Mouse (Mus musculus) layer of hippocampus, postnatal 36 days (tissue): ENCODE measurements around the gene Asb18. TPM values are rescaled to one million over a fixed set of nuclear protein-coding genes. Genes with fewer than 3 reads are reported as not detected.

ENCODE experiments used
- DNase-seq, 2 experiments: peaks; one replicate each; pipeline ENCODE4 v3.0.0; 2022
- total RNA-seq, 2 experiments: library from RNA; stranded (reverse); gene quantifications; 2 replicates each; pipeline ENCODE4 v1.2.3; 2021

The Asb18 gene
- total RNA-seq, 2 experiments from 2014 or later = 2.0 to 2.1 TPM

DNA sequence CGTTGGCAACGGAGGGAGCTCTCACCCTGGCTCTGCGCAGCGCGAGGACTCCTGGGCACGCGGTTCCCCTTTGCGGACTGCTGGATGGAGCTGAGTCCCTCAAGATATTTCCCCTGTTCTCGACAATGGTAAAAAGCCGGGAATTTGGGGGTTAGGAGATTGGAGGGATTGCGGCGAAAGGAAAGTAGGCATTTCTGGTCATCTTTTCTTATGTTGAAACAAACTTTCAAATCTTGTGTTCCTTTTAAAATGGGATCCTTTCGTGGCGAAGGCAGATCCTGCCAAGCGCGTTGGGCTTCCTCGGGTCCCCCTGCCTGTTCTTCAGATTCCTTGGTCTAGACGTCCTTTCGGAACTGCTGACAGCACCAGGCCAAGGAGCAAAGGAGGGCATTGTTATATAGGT, 82.4 kb downstream of the Asb18 start:
- no peak for DNase-seq

DNA sequence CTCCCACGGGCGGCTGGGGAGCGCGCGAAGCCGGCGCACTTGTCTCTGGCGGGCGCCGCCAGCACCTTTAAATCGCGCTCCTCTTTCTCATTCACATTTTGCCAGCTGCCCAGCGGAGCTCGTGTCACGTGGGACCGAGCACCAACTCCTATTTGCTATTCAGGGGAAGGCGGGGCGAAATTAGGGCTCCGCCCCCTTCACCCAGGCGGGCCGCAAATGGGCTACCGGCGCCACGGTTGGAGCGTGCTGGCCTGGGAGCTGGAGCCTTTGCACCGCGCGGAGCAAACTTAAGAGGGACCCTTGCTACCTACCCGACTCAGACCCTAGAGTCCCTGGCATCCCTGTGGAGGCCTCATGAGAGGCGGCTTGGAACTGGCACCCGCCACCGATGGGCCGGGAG, 83.3 kb downstream of the Asb18 start, which contains the start of gene Gbx2:
Gene Gbx2, minus strand, starts transcription at position 60 of the 400 bp plus-strand sequence.
- DNase-seq = no peak

DNA sequence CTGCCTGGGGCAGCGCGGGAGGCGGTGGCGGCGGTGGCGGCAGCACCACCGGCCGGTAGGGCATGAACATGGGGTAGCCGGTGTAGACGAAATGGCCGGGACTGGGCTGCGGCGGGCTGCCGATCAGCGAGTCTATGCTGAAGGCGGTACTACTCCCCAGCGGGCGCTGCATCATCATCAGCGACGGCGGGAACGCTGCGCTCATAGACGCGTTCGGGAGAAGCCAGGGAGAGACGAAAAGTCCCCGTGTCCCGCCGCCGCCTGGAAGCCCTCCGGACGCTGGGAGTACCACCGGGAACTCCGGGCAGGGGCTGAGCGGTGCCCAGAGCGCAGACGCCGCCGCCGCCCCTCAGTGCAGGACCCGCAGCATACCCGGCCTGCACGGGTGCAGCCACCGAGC, 83.9 kb downstream of the Asb18 start:
- DNase-seq = no peak

DNA sequence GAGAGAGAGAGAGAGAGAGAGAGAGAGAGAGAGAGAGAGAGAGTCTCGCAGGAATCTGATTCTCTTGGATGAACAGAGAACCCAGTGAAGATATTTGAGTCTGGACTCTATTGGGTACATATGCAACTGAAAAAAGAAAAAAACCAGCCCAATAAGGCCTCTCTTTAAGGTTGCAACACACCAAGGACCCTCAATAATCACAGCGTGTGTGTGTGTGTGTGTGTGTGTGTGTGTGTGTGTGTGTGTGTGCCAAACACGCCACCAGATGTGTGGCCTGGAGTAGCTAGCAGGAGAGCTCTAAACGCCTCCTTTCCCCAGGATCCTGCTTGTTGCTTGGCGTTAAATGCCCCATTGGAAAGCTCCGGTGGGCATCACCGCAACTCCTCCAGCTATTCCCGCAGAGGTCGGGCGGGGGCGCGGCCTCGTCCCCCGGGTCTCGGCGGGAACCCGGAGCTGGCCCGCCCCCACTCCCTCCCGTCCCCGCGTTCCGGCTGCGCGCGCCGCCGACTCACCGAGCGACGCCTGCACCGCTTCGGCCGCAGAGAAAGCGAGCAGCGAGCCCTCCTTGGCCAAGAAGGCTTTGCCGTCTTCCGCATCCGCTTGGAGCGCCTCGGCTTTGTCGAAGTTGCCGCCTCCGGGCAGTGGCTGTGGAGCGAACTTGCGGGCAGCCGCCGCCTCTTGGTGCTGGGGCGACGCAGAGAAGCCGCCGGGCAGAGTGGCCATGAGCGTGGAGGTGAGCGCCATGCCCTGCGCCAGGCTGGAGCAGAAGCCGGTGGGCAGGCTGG, 84.6 kb downstream of the Asb18 start:
- DNase-seq = no peak

DNA sequence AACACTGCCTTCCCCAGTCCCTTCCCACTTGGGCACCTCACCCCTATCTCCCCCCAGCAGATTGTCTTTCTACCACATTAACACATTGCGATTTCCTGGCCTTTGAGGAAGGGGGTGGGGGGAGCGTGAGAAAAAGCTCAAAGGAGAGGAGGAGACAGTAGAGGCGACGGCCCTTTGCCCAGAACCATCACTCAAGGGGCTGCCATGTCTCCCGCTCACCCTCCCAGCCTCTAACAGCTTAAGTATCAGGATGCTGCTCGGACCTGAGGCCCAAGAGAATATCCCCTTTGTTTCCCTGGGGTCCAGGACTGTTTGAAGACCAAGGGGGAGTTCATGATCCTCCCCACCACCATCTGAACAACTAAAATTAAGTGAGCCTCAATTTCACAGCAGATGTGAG, 85.3 kb downstream of the Asb18 start:
- no peak for DNase-seq

DNA sequence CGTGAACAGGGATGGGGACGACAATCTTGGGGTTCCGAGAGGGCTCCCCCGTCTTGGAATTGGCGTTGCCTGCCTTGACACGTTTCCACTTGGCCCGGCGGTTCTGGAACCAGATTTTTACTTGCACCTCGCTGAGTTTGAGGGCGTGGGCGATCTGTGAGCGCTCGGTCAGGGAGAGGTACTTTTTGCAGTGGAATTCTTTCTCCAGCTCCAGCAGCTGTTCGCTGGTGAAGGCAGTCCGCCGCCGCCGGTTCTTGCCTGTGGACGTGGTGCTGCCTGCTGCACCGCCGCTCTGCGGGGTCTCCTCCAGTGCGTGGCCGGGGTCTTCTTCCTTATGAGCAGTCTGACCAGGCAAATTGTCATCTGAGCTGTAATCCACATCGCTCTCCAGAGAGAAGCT, 85.8 kb downstream of the Asb18 start:
- DNase-seq = no peak

DNA sequence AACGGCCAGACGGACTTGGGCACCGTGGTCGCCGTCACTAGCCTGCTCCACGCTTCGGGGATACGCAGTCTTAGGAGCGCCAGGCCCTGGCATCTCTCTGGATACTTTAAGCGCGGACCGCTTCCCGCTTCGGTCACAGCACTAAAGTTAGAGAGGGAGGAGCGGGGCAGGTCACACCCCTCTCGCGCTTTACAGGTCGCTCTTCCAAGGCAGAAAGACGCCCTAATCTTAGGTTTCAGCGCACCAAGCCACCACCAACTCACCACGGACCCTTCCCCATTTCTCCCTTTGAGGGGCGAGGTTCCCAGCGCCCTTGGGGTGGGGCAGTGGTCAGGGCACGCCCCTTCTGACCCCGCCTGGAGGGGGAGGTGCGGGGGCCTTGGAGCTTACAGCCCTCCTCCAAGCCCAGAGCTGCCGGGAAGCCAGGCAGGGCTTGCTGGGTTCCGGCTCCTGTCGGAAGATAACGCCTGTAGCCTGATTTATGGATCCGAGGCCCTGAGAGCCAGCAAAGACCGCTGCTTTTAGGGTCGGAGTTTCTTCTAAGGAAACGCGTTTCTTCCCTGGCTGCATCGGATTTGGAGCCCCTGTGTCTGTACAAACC, 87.3 kb downstream of the Asb18 start:
- no peak for DNase-seq

DNA sequence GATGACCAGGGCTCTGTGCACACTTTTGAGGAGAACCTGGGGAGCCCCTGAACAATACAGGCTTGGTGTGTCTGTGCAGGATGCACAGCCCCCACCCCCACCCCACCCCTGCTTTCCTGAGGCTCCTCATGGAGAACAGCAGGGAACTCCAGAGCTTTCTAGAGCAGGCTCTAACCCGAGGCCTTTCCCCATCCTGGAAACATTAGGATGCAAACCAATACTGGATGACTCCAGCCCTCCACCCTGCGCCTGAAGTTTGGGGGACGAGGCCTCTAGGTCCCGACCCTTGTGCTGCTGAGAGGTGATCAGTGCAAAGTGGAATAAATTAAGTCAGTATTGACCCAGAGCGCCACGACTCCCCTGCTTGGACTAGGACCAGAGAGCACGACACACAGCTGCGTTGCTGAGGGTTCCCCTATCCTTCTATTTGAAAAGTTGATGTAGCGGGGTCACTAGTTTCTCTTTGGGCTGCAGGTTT, 87.8 kb downstream of the Asb18 start:
- no peak for DNase-seq

DNA sequence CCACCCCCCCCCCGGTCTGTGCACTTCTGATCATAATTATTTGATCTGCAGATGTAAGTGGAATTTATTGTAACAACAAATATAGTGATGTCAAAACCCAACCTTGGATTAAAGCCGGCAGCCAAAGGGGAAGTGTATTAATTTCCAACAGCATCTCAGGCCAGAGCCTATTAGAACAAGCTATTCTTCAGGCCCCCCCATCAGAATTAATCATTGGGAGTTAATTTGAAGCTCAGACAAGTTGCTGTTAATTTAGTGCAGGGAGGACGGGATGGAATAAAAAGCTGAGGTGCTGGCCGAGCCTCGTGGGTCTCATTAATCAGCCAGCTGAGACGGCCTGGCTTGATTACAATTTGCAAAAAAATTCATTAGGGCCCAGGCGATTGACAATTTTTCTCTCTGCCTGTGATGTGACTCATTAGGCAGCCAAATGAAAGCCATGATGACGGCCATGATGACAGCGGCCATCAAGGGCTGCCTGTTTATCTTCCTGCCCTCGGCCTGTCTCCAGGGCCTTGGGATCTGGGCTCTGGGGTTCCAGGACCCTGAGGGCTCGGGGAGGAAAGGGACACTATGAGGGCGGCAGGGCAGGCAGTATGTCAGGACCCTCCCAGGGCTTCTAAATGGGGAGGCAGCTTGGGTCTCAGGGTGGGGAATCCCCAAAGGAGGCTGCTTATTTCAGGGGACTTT, 88.8 kb downstream of the Asb18 start:
- no peak for DNase-seq

DNA sequence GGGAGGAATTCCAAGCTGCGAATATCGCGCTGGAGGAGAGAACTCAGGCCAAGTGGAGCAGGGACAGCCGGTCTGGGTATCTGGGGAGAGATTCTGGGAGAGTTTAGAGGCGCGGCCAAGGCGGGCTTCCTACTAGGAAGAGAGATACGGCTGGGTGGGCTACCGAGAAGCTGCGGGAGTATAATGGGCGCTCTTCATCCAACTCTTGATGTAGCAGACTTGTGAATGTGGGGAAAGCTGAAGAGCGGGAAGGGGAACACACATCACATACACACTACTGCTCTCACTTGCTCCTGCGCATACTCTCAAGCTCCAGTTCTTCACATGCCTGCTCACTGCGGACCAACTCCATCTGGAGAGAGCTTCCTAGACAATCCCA, 90.8 kb downstream of the Asb18 start:
- no peak for DNase-seq

DNA sequence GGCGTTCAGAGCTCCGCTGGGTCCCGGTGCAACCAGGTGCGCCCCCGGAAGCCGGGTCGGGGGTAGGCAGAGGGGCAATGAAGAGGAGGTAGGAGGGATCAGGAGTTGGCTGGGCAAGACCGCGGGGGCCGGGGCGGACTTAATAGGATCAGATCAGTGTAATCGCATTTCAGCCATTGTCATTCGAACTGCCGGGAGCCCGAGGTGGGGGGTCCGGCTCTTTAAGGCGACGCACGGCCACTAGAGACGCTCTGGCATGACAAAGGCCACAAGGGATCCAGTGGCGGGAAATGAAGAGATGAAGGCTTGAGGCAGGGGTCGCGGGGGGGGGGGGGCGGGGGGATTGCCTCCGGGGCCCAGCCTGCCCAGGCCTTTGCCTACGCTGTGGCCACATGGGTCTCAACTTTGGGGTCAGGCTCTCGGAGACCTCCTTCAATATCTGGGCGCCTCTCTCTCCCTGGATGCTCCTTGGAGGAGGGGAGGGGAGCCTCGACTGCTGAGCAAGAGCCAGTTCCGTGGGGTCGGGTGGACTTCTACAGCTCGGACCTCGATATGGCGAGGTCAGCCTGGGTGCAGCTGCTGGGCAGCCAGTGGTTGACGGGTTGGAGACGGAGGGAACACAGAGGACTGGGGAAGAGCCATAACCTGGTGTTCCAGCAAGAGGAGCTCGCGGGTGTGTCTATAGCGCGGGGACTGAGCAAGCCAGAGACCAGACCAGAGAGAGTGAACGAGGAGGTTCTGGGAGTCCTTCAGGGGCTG, 91.4 kb downstream of the Asb18 start:
- DNase-seq = no peak

DNA sequence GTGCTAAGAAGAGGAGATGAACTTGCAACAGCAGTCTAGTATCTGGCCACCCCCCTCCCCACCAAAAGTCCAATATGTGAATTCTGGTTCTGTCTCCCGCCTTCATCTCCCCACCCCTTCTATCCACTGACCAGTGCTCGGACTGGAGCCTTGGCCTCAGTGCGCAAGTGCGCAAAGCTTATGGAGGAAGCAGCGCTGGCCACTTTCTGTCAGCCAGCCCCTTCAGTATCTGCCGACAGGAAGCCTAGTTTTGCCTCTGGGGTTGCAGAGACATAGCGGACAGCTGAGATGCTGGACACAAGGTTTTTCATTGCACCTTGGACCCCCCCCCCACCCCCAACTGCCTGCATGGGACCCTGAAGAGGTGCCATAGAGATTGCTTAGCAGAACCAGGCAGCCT, 92.2 kb downstream of the Asb18 start:
- DNase-seq = no peak

DNA sequence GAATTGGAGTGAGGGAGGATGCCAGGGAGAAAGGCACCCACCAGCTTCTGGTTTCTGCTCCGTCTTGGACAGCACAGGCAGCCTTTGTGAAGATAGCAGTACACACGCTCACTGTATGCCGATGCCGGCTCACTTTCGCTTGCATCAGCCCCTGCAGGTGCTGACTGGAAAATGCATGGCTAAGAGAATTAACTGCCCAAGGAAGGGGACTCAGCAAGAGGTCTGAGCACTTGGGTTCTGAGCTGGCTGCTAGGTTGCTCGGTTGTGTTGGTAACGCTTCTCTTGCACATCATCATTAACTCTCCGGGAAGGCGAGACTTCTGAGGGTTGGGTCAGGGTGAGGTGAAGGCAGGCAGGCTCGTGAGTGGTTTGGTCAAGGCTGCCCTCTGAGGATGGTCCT, 92.7 kb downstream of the Asb18 start:
- no peak for DNase-seq

DNA sequence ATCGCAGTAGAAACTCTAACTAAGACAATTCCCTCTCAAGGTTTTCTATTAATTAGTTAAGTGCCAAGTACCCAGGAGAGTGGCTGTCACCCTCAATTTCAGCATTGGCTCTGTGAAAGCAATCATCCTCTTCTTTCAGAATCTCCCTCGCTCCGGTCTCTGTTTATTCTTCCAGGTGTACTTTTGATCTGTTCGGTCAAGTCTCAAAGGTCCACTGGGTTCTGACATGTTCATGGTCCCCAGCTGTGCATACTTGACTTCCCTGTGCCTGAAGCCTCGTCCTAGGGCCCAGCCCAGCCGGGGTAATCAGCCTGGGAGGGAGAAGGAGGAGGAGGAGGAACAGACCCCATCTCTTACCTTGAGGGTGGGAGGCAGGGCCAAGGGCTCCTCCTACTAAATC, 95.3 kb downstream of the Asb18 start:
- DNase-seq = no peak

DNA sequence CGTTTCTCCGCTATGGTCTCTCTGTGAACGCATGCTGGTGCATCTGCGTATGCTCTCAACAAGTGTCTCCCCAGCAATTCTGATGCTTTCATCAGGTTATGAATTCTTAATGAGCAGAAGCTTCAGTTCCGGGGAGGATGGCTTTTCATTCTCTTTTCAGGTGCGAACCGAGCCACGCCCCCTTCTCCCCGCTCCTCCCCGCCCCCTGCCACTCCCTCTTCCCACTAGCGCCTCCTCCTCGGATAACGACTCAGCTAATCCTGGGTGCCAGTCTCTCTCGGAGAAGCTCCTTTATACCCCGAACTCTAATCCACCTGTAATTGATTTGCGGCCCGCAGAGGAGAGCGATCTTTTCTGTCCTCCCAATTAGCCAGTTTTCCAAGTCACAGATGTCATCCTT, 96.4 kb downstream of the Asb18 start:
- DNase-seq = no peak

DNA sequence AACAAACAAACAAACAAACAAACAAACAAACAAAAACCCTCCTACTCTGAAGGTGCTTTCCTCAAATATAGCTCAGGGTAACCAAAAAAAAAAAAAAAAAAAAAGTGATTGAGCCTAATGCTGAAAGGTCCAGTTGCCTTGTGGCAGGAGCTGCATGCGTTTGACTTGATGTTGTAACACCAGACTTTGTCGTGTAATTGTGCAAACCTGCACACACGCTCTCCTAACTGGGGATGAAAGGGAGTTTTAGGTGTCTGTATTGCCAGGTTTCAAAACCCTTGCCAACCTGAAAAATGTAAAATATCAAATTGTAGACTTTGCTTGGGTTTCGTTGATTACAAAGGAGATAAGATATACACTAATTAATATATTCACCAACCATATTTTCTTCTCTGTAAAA, 100.9 kb downstream of the Asb18 start:
- DNase-seq = no peak

DNA sequence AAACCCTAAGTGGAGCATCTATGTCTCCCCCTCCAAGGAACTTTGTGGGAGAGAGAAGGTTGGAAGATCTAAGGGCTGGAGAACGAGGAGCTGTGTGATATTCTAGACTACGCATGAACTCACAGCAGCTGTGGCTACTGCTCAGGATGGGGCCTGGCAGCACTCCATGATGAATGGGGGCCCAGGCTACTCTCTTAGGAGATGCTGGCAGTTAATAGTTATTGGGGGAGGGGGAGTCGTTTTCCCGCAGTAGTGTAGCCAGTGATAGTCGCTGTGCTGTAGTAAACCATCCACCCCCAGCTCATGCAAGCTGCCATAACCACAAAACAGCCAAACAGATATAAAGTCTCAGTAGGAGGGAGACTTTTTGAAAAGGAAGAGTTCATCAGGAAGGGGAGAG, 102.1 kb downstream of the Asb18 start:
- DNase-seq = no peak

DNA sequence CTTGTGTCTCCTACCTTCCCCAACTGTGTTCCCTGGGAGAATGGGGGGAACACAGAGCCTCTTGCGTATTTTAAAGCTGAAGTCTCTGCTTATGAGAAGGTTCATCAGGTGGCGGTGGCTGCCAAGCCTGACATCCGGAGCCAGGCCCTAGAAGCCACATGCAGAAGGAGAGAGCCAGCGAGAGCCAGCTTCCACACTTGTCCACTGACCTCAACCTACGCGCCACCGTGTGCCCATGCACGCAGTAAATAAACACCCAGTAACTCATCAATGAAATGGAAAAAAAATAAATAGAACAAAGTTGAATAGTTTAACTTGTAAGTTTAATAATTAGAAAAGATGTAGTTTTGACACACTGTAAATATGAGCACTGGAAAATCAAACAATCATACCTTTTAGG, 104.7 kb downstream of the Asb18 start:
- DNase-seq = no peak

DNA sequence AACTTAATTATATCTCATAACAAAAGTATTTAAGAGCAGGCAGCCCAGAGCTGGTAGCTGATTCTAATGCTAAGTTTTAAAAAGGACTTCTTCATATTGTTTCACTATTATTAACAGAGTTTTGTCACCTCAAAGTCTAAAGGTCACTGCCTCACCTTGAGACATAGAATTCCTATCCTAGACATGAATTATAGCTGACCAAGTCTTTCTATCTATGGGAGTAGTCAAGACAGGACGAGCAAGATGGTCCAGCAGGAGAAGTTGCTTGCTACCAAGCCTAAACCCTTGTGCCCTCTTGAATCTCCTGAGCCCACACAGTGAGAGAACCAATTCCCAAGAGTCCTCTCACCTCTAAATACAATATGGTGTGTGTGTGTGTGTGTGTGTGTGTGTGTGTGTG, 111.8 kb downstream of the Asb18 start:
- DNase-seq = no peak

DNA sequence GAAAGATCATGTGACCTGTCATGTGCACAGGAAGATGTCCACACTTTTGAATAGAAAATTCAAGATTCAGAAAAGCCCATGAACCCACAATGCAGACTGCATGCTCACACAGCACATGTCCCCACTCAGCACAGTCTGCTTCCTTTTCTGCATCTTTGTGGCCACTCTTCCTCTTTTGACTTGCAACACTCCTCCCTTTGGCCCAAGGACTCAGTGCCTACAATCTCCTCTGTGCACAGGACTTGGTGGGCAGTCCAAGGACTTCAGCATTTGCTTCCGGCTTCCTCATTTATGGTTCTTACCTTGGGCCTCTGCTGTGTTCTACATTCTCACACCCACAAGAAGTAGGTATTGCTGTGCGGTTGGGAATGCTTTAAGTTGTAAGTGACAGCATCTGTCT, 112.2 kb downstream of the Asb18 start:
- DNase-seq = no peak

DNA sequence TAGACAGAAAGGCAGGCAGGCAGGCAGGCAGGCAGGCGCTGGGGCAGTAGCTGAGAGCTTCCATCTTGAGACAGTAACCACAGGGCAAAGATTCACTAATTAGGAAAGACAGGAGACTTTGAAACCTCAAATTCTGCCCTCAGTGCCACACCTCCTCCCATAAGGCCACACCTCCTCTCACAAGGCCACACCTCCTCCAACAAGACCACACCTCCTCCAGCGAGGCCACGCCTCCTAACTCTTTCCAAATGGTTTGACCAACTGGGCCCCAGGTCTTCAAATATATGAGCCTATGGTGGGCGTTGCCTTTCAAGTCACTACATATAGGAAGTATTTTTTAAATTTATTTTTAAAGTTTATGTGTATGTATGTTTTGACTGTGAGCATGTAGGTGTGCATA, 113.1 kb downstream of the Asb18 start:
- no peak for DNase-seq
